Mouse (Mus musculus) kidney, adult 8-10 months (tissue): ENCODE results near the gene Slc35e2.
"Not testable (repeated sequence)": the region's sequence is repeated elsewhere in the genome, so short reads cannot be mapped to it uniquely, and the experiment has no call there.

Experiments
- DNase-seq, 2 experiments: peaks; one replicate each; pipeline ENCODE4 v3.0.0; 2022

Gene Slc35e2

DNA sequence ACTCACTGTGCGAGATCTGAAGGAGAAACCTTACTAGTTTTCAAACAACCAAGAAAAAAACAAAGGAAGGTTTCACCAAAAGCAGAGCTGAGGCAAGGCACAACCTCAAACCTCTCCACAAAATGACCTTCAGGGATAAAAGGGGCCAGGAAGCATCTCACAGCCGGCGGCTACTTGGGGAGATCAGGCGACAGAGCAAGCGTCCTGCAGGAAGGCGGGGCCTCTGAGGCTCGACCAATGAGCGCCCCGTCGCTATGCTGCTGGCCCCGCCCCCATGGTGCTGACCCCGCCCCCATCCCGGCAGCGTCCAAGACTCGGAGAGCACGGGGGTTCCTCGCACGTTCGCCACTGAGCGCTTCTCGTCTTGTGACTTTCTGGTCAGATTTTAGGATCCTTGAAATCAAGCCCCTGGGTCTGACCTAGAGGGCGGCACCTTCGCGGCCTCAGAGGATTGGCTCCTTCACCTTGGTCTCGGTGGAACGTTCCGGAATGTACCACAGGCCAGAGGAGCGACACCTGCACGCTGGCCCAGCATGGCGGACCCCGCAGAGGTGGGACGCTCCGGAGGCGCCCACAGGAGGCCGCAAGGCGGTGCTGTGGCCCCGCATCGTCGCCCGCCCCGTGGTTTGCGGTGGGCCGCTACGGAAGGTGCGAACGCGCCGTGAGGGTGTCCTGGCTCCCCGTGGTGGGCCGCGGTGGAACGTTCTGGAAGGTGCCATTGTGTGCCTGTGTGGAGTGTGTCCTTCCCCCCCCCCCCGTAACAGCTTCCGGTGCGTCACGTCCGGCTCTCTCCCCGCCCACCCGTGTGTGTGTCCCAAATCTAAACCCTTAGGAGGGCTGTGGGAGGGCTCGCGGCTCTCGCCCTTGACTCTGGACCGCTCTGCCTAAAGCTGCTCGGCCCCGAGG, at the start of gene Slc35e2:
TSS of gene Slc35e2 (plus strand) at position 326 of the 906 bp plus-strand sequence.
- peak; percentile 89 to 91 for DNase-seq

DNA sequence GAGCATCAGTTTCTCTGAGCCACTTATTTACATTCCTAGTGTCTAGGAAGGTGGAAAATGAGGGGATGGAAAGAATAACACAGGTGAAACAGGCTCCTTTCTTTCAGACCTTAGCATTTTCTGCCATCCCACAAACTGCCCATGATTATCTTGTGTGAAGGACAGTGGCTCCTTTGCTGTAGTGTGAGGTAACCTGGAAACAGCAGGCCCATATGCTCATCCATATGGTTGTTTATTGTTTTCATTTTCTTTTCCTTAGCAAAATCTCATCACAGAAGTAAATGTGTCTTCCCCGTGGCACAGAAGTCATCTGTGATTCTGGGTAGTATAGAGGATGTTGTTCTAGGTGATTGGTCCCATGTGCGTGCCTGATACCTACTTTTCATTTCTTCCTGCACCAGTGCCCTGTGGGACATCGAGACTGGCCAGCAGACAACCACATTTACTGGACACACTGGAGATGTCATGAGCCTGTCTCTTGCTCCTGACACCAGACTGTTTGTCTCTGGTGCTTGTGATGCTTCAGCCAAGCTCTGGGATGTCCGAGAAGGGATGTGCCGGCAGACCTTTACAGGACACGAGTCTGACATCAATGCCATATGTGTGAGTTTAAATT, 48.2 kb upstream of the Slc35e2 start:
- no peak for DNase-seq

DNA sequence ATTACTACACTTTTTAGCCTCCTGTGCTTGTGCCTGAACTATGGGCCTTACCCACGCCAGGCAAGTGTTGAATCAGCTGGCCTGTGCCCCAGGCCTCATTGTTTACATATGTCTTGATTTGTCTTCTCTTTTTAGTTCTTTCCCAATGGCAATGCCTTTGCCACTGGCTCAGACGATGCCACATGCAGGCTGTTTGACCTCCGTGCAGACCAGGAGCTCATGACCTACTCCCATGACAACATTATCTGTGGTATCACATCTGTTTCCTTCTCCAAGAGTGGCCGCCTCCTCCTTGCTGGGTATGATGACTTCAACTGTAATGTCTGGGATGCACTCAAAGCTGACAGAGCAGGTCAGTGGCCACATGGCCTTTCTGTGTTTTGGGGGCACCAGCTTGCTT, 46.3 kb upstream of the Slc35e2 start:
- no peak for DNase-seq

DNA sequence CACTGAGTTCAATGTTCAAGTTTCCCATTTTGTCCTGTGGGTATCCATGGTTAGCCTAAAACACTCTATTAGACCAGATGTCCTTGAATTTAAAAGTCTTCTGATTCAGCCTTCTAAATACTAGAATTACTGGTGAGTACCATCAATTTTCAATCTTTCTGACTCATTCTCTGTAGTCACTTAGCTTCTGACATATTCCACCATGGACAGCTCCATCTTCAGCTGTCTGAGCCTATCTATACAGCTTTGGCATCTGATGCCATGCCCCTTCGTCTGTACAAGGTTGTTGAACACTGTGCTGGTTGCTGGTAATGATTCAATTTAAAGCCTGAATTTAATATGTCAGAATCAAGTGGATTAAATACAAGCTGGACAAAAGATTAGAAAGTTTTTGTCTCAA, 45.8 kb upstream of the Slc35e2 start:
- no peak for DNase-seq

DNA sequence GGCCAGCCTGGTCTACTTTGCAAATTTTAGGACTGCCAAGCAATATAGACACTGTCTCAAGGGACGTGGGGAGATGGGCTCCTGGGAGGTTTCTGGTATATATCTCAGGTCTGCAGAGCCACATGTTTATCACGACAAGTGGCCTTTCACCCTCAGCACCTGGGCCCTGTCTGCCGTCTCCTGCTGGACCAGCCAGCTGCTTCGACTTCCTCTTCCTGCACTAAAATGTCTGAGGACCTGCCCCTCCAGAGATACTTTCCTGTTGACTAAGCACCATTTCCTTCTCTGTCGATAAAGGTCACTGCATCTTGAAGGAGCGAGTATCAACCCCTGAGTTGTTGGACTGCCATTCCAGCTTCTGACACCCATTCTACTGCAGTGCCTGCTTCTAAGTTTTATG, 41.8 kb upstream of the Slc35e2 start:
- no peak for DNase-seq

DNA sequence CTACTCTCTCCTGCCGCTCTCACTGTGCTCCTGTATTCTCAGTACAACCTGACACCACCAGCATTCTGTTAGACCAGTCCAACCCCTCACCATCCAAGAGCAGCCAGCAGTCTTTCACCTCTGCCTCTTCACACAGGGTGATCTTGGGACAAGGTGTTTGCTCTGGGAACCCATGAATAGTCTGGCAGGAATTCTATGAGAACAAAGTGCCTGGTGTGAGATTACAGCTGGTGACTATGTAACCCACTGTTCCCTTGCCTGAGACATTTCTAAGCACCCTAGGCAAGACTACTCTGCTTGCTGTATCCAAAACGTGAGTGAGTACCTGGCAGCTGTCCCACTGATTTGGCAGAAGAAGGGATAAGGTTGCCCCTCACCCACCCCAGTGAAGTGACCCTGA, 40.3 kb upstream of the Slc35e2 start:
- DNase-seq = peak in 1 of 2 experiments; percentile 67

DNA sequence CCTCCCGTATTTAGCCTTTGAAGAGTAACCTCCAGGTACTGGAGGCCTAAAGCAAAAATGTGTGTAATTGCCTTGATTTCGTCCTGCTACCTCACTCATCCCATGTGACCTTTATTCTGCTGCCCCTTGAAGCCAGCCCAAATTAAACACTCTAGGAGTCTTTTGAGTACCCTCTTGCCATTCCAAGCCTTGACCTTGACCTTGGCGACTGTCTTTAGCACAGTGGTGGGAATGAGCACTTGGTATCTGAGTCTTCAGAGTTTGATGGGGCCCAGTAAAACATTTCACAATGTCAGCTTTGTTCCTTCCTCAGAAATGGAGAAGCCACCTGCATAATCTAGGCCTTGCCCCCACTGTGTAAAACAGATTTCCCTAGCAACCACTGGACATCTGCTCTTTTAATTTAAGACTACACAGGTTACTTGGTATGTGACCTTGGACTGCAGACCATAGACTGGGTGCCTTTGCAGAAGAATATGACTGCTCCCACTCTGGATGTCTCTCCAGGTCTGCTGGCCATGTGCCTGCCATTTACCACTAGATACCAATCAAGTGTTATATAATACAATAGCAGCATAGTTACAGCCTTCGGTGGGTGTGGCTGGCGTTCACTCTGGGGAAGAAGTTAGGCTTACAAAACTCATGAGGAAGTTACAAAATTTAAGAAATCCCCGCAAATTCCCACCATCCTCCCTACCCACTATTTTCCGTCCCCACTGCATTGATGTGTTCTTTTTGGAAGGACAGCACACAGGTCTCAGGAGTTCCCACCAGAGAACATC, 39.4 kb upstream of the Slc35e2 start, which contains the start of gene Nadk:
TSS of gene Nadk (plus strand) at position 718 of the 782 bp plus-strand sequence.
- no peak for DNase-seq

DNA sequence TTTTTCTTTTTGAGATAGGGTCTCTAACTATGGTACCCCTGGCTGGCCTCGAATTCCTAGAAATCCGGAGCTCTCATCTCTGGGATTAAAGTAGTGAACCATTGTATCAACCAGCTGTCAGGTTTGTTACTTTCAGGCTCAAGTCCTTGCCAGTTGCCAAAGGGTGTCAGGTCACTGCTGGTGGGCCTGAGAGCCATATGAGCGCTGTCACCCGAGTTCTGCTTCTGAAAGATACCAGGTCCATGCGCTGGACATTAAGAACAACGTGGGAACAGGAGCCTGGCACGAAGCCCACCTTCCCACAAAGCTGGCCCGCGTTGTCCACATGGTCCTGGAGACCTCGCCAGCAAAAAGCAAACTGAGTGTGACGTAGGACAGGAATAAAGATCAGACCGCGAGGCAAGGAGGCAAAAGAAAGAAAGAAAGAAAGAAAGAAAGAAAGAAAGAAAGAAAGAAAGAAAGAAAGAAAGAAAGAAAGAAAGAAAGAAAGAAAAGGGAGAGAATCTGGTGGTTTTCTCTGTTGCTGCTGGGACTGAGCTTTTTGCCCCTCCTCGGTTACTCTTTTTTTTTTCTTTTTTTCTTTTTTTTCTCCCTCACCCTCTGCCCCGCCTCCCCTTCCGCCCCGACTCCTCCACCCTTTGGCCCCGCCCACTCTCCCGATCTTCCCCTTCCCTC, 38.4 kb upstream of the Slc35e2 start:
- DNase-seq = peak; percentile 55 to 65

DNA sequence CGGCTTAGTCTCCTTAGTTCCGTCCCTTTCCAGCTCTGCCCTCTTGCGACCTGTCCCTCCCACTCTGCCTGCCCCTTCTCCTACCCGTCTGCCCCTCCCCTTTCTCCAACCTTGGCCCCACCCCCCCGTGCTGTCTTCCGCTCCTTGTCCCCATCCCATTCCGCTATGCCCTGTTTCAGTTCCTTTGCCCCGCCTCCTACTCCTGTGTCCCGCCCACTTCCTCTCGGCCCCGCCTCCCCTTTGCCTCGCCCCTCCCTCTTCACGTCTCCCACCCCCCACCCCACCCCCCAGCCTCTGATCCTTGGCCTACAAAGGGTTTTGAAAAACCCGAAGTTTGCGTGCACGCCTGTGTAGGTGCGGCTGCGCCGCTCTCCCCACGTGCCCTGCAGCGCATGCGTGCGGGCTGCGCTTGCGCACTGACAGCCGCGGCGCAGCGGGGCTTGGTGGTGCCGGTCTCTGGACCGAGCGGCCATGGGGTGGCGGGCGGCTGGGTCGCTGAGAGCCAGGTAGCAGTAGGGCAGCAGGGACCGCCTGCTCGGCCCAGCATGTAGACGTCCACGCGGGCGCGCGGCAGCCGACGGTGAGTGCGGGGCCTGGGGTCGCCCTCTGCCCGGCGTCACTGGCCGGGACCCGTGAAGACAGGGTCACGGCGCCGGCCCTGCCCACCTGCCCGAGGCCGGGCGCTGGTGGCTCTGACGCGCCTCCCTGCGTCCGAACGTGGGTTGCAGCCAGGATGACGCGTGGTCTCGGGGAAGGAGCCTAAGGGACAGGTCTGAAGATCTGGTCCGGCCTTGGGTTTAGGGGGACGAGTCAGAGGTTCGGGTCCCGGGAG, 37.6 kb upstream of the Slc35e2 start:
- DNase-seq = peak; percentile 96 to 97

DNA sequence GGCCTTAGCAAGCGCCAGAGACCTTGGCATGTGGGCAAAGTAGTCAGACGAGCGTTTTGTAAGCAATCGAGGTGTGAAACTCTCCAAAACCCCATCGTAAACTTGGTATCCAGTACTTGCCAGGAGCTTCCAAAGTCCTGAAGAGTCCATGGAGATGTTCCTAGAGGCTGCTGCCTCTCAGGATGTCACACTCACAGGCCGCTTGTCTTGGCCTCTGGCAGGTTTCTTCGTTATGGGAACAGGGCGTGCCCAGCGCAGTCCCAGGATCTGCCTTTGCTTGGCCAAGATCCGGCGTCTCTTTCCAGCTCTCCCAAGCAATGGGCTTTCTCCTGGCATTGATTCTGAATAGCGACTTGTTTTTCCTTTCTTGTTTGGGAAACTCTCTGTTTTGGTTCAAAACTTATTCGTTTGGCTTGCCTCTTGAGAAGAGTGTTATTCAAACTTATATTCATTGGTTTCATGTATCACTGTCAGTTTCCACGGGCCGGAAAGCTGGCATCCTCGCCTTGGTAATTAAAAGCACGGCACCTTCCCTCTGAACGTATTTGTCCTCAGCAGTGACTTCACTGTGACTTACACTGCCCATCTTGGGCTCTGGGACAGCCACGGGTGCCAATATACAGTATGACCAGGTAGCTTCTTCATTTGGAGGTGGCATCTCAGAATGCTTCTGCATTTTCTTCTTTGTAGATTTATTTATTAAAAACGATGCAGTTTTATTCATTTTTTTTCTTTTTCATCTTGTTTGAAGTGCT, 36.7 kb upstream of the Slc35e2 start:
- peak in 1 of 2 experiments; percentile 60 for DNase-seq

DNA sequence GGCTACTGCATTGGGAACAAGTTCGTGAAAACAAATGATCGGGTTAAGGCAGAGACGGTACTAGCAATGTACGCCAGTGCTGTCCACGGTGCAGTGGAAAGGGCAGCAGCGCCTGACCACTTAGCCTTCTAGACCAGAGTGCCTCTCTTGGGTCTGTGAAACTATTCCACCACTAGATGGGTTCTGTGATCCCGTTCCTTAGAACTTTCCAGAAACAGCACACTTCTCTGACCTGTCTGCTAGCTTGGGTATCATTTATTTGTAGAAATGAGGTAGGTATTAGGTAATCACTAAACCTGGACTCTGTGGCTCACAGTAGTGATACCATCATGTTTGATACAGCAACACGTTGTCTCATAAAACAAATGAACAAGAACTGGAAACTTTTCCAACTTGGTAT, 34.7 kb upstream of the Slc35e2 start:
- peak in 1 of 2 experiments; percentile 48 for DNase-seq

DNA sequence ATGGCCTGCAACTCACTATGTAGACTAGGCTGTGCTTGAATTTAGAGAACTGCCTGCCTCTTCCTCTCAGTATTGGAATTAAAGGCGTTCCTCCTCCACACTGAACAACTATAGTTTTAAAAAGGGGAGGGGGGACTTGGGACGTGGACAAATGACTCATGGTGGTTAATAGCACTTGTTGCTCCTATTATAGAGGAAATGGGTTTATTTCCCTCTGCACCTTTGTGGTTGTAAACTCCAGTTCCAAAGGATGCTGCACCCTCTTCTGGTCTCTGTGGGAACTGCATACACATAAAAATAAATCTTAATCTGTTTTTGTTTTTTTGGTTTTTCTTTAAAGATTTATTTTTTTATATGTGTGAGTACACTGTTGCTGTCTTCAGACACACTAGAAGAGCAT, 33.0 kb upstream of the Slc35e2 start:
- DNase-seq = no peak

DNA sequence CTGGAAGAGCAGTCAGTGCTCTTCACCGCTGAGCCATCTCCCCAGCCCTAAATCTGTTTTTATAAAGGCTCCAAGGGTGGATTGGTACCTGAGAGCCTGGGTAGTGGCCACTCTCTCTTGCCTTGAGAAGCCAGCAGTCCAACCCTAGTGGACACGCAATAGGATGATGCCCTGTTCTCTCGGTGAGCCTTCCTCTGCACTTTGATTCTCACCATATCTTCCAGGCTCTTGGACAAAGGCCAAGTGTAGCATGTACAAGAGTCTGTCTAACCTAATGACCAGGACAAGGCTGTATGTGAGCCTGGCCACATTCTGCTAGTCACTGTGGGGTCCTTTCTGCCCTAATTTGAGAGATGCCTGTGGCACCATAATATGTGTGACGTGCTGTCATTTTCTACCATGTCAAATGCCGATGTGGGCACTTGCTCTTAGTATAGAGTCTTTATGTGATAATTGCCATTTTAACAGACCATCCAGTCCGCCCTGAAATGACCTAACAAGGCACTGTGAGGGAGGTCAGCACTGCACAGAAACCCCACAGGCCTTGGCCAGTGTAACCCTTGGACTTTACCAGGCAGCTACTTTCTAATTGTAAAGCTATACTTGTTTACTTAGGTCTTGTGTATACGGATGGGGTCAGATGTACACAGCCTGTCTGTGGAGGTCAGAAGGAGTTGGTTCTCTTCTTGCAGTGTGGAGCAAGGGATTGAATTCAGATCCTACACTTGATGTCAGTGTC, 32.4 kb upstream of the Slc35e2 start:
- no peak for DNase-seq

DNA sequence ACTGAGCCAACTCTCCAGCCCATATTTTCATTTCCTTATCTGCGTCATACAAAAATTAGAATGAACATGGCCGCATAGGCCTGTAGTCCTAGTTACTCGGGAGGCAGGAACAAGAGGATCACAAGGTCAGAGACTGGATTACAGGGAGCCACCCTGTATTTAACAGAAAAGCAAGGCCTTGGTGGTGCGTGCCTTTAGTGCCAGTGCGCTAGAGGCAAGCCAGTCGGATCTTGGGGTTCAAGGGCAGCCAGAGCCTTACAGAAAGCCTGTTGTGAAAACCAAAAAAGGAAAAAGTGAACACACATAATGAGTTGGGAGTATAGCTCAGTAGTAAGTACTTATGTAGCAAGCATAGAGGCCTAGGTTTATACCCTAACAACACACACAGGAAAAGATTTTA, 31.4 kb upstream of the Slc35e2 start:
- DNase-seq = no peak

DNA sequence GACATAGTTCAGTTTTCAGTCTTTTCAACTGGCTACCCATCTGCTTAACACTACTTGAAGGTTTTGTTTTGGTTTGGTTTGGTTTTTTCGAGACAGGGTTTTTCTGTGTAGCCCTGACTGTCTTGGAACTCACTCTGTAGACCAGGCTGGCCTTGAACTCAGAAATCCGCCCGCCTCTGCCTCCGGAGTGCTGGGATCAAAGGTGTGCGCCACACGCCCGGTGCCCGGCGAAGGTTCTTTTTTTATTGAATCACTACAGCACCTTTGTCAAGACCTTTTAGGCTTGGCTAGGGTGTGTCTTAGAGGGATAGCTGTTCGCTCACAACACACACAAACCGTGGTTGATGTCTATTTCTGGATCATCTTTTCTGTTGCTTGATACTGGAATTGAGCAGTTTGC, 30.9 kb upstream of the Slc35e2 start:
- DNase-seq = not testable (repeated sequence)

DNA sequence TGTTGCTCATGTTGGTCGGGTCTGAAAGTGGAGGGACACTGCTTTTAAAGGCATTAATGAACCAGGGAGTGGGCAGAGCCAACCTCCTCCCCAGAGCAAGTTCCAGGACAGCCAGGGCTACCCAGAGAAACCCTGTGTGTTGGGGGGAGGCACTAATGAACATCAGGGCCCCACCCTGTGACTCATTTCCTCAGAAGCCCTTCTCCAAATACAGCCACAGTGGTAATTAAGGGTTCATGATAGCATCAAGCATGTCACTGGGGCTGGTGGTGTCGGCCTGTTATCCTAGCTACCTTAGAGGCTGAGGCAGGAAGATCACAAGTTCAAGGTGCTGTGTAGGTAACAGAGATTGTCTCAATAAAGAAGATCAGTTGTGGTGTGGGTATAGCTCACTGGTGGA, 29.8 kb upstream of the Slc35e2 start:
- DNase-seq = no peak

DNA sequence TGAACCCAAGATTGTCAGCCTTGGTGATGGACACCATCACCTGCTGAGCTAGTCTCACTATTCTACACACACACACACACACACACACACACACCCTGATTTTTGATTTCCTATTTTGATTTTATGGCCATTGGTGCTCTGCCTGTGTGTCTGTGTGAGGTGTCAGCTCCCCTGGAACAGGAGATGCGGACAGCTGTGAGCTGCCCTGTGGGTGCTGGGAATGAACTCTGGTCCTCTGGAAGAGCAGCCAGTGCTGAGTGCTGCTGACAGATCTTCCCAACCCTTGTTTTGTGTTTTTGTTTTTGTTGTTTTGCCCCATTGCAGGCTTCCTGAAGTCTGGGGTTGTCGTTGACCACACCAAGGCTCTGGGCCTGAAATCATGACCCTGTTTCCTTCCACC, 28.1 kb upstream of the Slc35e2 start:
- DNase-seq = no peak

DNA sequence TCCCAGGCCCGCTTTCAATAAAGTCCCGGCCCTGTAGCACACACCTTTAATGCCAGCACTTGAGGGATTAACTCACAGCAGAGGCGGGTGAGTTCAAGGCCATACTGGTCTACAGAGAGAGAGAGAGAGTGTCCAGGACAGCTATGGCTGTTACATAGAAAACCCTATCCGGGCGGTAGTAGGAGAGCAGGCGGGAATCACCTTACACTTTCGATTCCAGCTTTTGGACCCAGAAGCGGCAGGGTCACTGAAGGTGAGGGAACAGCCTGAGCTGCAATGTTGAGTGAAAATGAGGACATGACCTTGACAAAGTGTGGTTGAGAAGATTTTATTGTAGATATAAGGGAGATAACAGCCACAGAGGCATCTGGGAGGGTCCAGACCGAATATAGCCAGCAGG, 27.3 kb upstream of the Slc35e2 start:
- DNase-seq = no peak

DNA sequence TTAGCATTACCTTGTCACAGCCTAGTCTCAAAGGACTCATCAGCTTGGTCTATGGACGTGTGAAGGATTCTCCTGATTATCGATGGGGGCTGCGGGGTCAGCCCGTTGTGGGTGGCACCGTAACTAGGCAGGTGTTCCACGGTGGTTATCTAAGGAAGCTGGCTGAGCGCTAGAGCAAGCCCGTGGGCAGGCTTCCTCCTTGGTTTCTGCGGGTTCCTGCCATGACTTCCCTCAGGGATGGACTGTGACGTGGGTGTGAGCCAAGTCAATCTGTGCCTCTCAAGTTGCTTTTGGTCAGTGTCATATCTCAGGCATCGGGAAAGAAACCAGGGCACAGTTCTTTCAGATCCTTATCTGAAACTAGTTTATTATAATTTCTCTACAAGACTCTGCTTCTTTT, 26.3 kb upstream of the Slc35e2 start:
- DNase-seq = no peak

DNA sequence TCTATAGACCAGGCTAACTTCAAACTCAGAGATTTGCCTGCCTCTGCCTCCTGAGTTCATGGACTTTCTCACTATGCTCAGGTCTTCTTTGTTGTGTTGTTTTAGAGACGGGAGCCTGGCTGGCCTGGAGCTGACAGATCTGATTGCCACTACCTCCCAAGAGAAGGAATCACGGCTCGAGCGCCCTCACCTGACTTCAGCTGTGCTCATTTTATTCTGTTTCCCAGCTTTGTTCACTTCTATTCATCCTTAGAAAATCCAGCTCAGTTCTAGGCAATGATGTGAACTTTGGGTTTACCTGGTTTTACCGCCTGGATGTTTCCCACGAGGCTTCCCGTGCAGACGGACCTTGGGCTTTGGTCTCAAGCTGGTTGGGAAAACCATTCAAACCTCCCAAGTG, 25.7 kb upstream of the Slc35e2 start:
- no peak for DNase-seq
